Comparison of ENCODE assay signal across 26 mouse cellular contexts in genomic region chr8:34692606-34693005, GRCm38 (mm10).
A peak's percentile ranks its signal among the peaks of the same experiment; 100 is the strongest.
DNase-seq lines count a peak whose midpoint lies in the region; ATAC-seq and TF ChIP-seq lines count a peak whose summit lies in the region.
"Had no signal": no experiment of that assay in that cellular context is flagged by ENCODE, and none has a peak within 500 bp of the region (broad histone marks: within the 10 kb centered on the region; RNA-seq: fewer than 3 reads in every experiment).

No protein-coding gene starts in this region.

- H3K36me3 ChIP-seq in stomach, postnatal 0 days (ENCODE audit: control insufficient read depth, insufficient read depth, low read length), result no peaks in the 10 kb centered on the region
- H3K36me3 ChIP-seq: G1E; heart, embryonic 12.5 days; hindbrain, embryonic 13.5 days; limb, embryonic 10.5 days; liver, embryonic 12.5 days; lung, embryonic 15.5 days; midbrain, embryonic 15.5 days; neural tube, embryonic 13.5 days had no signal

- no peak for TF ChIP-seq CTCF in stomach, postnatal 0 days (IDR thresholded peaks at IDR 0.05; ENCODE audit: low read depth)

- H3K9me3 ChIP-seq in stomach, postnatal 0 days (ENCODE audit: control insufficient read depth, low read length), result no peaks in the 10 kb centered on the region
- H3K9me3 ChIP-seq: heart, embryonic 12.5 days; hindbrain, embryonic 13.5 days; limb, embryonic 10.5 days; liver, embryonic 12.5 days; lung, embryonic 15.5 days; midbrain, embryonic 15.5 days; neural tube, embryonic 13.5 days had no signal

- no peaks in the 10 kb centered on the region for H3K27me3 ChIP-seq in stomach, postnatal 0 days (ENCODE audit: control insufficient read depth, insufficient read depth, low read length)
- H3K27me3 ChIP-seq: CH12.LX; lung, embryonic 15.5 days; midbrain, embryonic 15.5 days had no signal

- intact Hi-C loops in heart, postnatal 25 days (cut with DNase I), result no loop called here

- H3K4me2 ChIP-seq in stomach, postnatal 0 days (replicated peaks; ENCODE audit: low read depth), result no peak overlapping the region
- H3K4me2 ChIP-seq: heart, embryonic 12.5 days; hindbrain, embryonic 13.5 days; liver, embryonic 12.5 days; lung, embryonic 15.5 days; midbrain, embryonic 15.5 days; neural tube, embryonic 13.5 days had no signal

- no peak overlapping the region for H3K27ac ChIP-seq in stomach, postnatal 0 days (replicated peaks)
- H3K27ac ChIP-seq: hindbrain, embryonic 13.5 days; kidney, postnatal 0 days; limb, embryonic 10.5 days; liver, embryonic 12.5 days; lung, embryonic 15.5 days; midbrain, embryonic 15.5 days; neural tube, embryonic 13.5 days had no signal

- H3K9ac ChIP-seq in stomach, postnatal 0 days (ENCODE audit: low read length), result no peak overlapping the region
- H3K9ac ChIP-seq: heart, embryonic 12.5 days; hindbrain, embryonic 13.5 days; liver, embryonic 12.5 days; lung, embryonic 15.5 days; midbrain, embryonic 15.5 days; neural tube, embryonic 13.5 days had no signal

- TF ChIP-seq EP300 in stomach, postnatal 0 days (optimal IDR thresholded peaks at IDR 0.05), result no peak

- no peaks in the 10 kb centered on the region for H3K4me1 ChIP-seq in stomach, postnatal 0 days (replicated peaks; ENCODE audit: control insufficient read depth, insufficient read depth)
- H3K4me1 ChIP-seq: heart, embryonic 12.5 days had no signal

- no peak for ATAC-seq in CD4-positive, CD25-positive, alpha-beta regulatory T cell, adult 4 months
- ATAC-seq in stomach, postnatal 0 days (ENCODE audit: low FRiP score, low TSS enrichment), result 0 out of 2 replicates have a peak, but pooled peaks have one; percentile 33
- ATAC-seq: forebrain, embryonic 14.5 days; liver, embryonic 12.5 days; midbrain, embryonic 15.5 days had no signal

- no peak overlapping the region for H3K4me3 ChIP-seq in stomach, postnatal 0 days (ENCODE audit: low read depth, low read length)
- H3K4me3 ChIP-seq: heart, embryonic 12.5 days; hindbrain, embryonic 13.5 days; limb, embryonic 10.5 days; liver, embryonic 12.5 days; lung, embryonic 15.5 days; midbrain, embryonic 15.5 days; neural tube, embryonic 13.5 days had no signal

- peak; percentile 19 for DNase-seq in CD4-positive, CD25-positive, alpha-beta regulatory T cell, adult 2 months (ENCODE audit: low read depth, low spot score)
- DNase-seq in thymus, postnatal 4 days, result peak; percentile 23
- no peak for DNase-seq in thymus, postnatal 25 days
- peak; percentile 16 for DNase-seq in lung, postnatal 10 days
- no peak for DNase-seq in stomach, postnatal 0 days (ENCODE audit: low spot score)
- no peak for DNase-seq in layer of hippocampus, adult 18-20 months (ENCODE audit: low spot score in 2 of 2)
- DNase-seq in heart, postnatal 25 days (ENCODE audit: low spot score), result no peak
- DNase-seq: adrenal gland, adult 8-10 months; cerebellum, adult 9-10 months; gastrocnemius, postnatal 10 days; heart, adult 18-20 months; heart, postnatal 10 days; kidney, adult 2 months; retina, postnatal 1 day had no signal

- WGBS in stomach, postnatal 0 days, result 54% methylated on average over 13 of the region's 13 CpGs

Comparison
In these comparisons a context has a peak if more than half of its experiments do, and no peak if none do; other contexts are left out.
1. DNase-seq: peak in CD4-positive, CD25-positive, alpha-beta regulatory T cell, adult 2 months (single experiment), thymus, postnatal 4 days (single experiment) and lung, postnatal 10 days (single experiment); none in thymus, postnatal 25 days (single experiment), stomach, postnatal 0 days (single experiment), layer of hippocampus, adult 18-20 months (0 of 2) and heart, postnatal 25 days (single experiment).